Mouse (Mus musculus) myocyte (in vitro differentiated cells): Measurements from ENCODE around the gene Cdc6. TPM values are rescaled to one million over a fixed set of nuclear protein-coding genes. Genes with fewer than 3 reads are reported as not detected.
"Not testable (repeated sequence)": the region's sequence is repeated elsewhere in the genome, so short reads cannot be mapped to it uniquely, and the experiment has no call there.

Experiments used
- H3K27me3 ChIP-seq: one replicate; pipeline ENCODE4 v1.6.1; 2011; ENCODE audit not compliant: control insufficient read depth, insufficient read depth, insufficient read length
- H3K36me3 ChIP-seq: one replicate; pipeline ENCODE4 v1.6.1; 2011; ENCODE audit not compliant: control insufficient read depth, insufficient read depth
- H3K4me2 ChIP-seq: one replicate; pipeline ENCODE4 v1.6.1; 2011; ENCODE audit warnings: low read depth, control low read depth
- H3K4me3 ChIP-seq: one replicate; pipeline ENCODE4 v1.5.1; 2011; ENCODE audit warnings: mild to moderate bottlenecking, control low read depth, moderate library complexity
- H3K79me2 ChIP-seq: one replicate; pipeline ENCODE4 v1.6.1; 2011; ENCODE audit not compliant: control insufficient read depth, insufficient read depth
- H3ac ChIP-seq: one replicate; pipeline ENCODE4 v1.6.1; 2011; ENCODE audit not compliant: control insufficient read depth, insufficient read length
- CEBPB ChIP-seq: IDR thresholded peaks from 2 replicates; pipeline ENCODE4 v1.6.1; 2011; ENCODE audit warnings: mild to moderate bottlenecking, moderate library complexity; ENCODE audit not compliant: poor library complexity, insufficient read depth, severe bottlenecking
- E2F4 ChIP-seq: IDR thresholded peaks from one replicate; pipeline ENCODE4 v1.6.1; 2011; ENCODE audit warnings: mild to moderate bottlenecking, control low read depth, moderate library complexity; ENCODE audit not compliant: insufficient read depth
- MAX ChIP-seq: IDR thresholded peaks from one replicate; pipeline ENCODE4 v1.6.1; 2011; ENCODE audit warnings: low read depth, mild to moderate bottlenecking, control low read depth
- MYOD1 ChIP-seq, 3 experiments: IDR thresholded peaks; one replicate each; pipeline ENCODE4 v1.6.1; 2011; ENCODE audit warnings: control low read depth in 2 of 3, low read depth in 2 of 3, mild to moderate bottlenecking in 2 of 3, moderate library complexity in 1 of 3; ENCODE audit not compliant: insufficient read length in 2 of 3, control insufficient read depth in 1 of 3
- MYOG ChIP-seq, 3 experiments: IDR thresholded peaks; one replicate each; pipeline ENCODE4 v1.6.1; 2011; ENCODE audit warnings: control low read depth in 2 of 3, low read depth in 2 of 3, mild to moderate bottlenecking in 2 of 3; ENCODE audit not compliant: insufficient read length in 2 of 3, control insufficient read depth in 1 of 3, insufficient read depth in 1 of 3
- POLR2A ChIP-seq: IDR thresholded peaks from one replicate; pipeline ENCODE4 v1.6.1; 2011; ENCODE audit warnings: low read depth, mild to moderate bottlenecking, control low read depth, moderate library complexity; ENCODE audit not compliant: insufficient read length
- POLR2AphosphoS2 ChIP-seq: IDR thresholded peaks from one replicate; pipeline ENCODE4 v1.6.1; 2011; ENCODE audit warnings: low read depth, control low read depth; ENCODE audit not compliant: insufficient read length
- REST ChIP-seq: IDR thresholded peaks from one replicate; pipeline ENCODE4 v1.6.1; 2011; ENCODE audit warnings: mild to moderate bottlenecking, control low read depth, moderate library complexity; ENCODE audit not compliant: insufficient read depth, insufficient read length
- SRF ChIP-seq: IDR thresholded peaks from one replicate; pipeline ENCODE4 v1.6.1; 2011; ENCODE audit warnings: low read depth; ENCODE audit not compliant: control insufficient read depth, insufficient read length
- TCF12 ChIP-seq: IDR thresholded peaks from one replicate; pipeline ENCODE4 v1.6.1; 2011; ENCODE audit warnings: mild to moderate bottlenecking, control low read depth; ENCODE audit not compliant: poor library complexity, insufficient read depth, severe bottlenecking
- TCF3 ChIP-seq: IDR thresholded peaks from one replicate; pipeline ENCODE4 v1.6.1; 2011; ENCODE audit warnings: low read depth, control low read depth; ENCODE audit not compliant: insufficient read length
- USF1 ChIP-seq: IDR thresholded peaks from one replicate; pipeline ENCODE4 v1.6.1; 2011; ENCODE audit warnings: low read depth, mild to moderate bottlenecking, control low read depth, moderate library complexity
- polyA plus RNA-seq: library from polyadenylated mRNA; unstranded; fragments of >200 nt; fragmentation: generic; extraction: Trizol; gene quantifications from one replicate; pipeline ENCODE4 v1.2.1, GENCODE M21; 2012; ENCODE audit warnings: missing spikeins

Gene Cdc6
- polyA plus RNA-seq, 1 experiment = 2.6 TPM

DNA sequence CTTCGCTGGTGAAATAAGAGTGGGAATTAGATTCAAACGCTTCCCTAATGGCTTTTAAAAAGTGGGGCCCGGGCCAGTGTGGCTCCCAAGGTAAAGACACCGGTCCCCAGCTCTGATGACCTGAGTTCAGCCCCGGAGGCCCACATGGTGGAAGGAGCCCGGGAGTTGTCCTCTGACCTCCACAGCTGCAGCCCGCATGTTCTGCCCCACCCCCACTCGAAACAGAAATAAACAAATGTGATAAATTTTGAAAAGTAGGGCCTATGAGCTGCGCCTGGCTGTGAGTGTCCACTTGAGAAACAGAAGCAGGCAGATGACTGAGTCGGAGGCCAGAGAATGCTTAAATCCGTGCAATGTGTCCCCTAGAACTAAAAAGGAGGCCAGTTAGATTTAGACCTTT, 6.6 kb downstream of the Cdc6 start:
- Histone ChIP-seq H3K4me3 (no peak overlapping the region), H3K36me3 (peaks cover 5% of the 10 kb centered on the region)

DNA sequence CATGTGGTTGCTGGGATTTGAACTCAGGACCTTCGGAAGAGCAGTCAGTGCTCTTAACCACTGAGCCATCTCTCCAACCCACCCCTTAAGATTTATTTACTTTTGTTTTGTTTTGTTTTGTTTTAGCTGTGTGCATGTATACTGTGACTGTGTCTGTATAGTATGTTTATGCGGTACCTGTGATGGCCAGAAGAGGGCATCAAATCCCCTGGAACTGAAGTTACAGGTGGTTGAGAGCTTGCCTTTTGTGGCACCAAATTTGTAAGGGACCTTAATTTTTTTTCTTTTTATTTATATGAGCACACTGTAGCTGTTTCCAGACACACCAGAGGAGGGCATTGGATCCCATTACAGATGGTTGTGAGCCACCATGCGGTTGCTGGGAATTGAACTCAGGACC, 8.8 kb downstream of the Cdc6 start:
- H3K36me3 ChIP-seq, H3K79me2 ChIP-seq, H3K4me2 ChIP-seq, H3K27me3 ChIP-seq, H3K4me3 ChIP-seq, H3ac ChIP-seq: not testable (repeated sequence)

More for the DNA sequence above, 6.6 kb downstream of the Cdc6 start:
- Histone ChIP-seq H3K4me2 (no peak overlapping the region), H3K79me2 (peaks cover 4% of the 10 kb centered on the region), H3ac (no peak overlapping the region), H3K27me3 (no peaks in the 10 kb centered on the region)
- TF ChIP-seq MYOD1 (IDR thresholded peaks at IDR 0.05; ENCODE audit: control insufficient read depth in 1 of 3, insufficient read length in 2 of 3, low read depth in 2 of 3) (no peak), E2F4 (no peak), REST (no peak), USF1 (no peak), MYOG (IDR thresholded peaks at IDR 0.05; ENCODE audit: control insufficient read depth in 1 of 3, insufficient read depth in 1 of 3, insufficient read length in 2 of 3, low read depth in 2 of 3) (no peak), POLR2AphosphoS2 (no peak), TCF12 (no peak), TCF3 (no peak), MAX (no peak), POLR2A (no peak), SRF (no peak), CEBPB (no peak)

DNA sequence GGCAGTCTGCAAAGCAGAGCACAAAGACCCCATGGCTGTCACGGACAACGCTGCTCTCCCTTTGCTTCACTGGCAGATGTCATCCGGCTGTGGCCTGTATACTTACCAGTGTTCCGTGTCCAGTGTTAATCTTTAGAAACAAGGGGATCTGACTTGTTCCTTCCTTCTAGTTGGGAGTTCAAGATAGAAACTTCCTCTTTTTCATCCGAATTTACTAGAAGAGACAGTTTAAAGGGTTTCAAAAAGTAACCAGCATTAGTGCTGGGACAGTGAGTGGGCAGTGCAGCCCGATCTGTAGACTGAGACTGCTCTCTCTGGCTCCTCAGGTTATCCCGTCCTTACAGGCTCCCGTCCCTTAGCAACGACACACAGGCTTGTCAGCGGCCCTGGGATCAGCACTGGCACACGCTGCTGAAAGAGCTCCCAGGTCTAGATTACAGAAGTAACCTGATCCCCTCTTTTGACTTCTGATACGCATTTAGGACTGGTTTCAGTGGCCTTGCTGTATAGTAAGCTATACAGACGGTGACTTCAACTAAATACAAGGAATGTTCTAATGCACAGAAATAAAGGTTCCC, 9.9 kb downstream of the Cdc6 start:
- TF ChIP-seq POLR2A (no peak), CEBPB (no peak), TCF12 (no peak), TCF3 (no peak), USF1 (no peak), REST (no peak), SRF (no peak), E2F4 (no peak), MAX (no peak), MYOD1 (IDR thresholded peaks at IDR 0.05; ENCODE audit: control insufficient read depth in 1 of 3, insufficient read length in 2 of 3, low read depth in 2 of 3) (no peak), POLR2AphosphoS2 (no peak), MYOG (IDR thresholded peaks at IDR 0.05; ENCODE audit: control insufficient read depth in 1 of 3, insufficient read depth in 1 of 3, insufficient read length in 2 of 3, low read depth in 2 of 3) (no peak)
- Histone ChIP-seq H3K4me2 (no peak overlapping the region), H3K4me3 (no peak overlapping the region), H3K27me3 (no peaks in the 10 kb centered on the region), H3K79me2 (no peaks in the 10 kb centered on the region), H3K36me3 (peaks cover 5% of the 10 kb centered on the region), H3ac (no peak overlapping the region)

DNA sequence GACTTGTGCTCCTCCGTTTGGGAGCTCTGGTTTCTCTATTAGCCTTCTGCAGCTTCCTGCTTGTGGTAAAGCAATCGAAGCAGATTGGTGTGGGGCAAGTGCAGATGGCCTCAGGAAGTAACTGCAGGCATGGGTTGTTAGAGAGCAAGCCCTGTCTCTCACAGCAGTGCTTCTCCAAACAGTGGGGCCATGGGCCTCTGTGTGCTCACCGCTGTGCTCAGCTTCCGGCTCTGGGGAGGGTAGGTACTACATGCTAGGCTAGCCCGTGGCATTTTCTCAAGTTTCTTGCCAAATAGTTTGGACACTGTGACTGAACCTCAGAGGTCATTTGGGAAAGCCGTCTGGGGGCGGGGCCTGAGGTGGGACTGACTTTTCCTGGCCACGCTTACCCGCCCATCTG, 10.6 kb downstream of the Cdc6 start:
- no peak overlapping the region for H3K4me3 ChIP-seq
- H3K4me2 ChIP-seq = no peak overlapping the region
- H3K79me2 ChIP-seq = no peaks in the 10 kb centered on the region
- no peaks in the 10 kb centered on the region for H3K27me3 ChIP-seq
- H3ac ChIP-seq = no peak overlapping the region
- H3K36me3 ChIP-seq = no peaks in the 10 kb centered on the region
- TF ChIP-seq TCF3 (no peak), TCF12 (no peak), MYOG (IDR thresholded peaks at IDR 0.05; ENCODE audit: control insufficient read depth in 1 of 3, insufficient read depth in 1 of 3, insufficient read length in 2 of 3, low read depth in 2 of 3) (no peak), POLR2AphosphoS2 (no peak), E2F4 (no peak), REST (no peak)

DNA sequence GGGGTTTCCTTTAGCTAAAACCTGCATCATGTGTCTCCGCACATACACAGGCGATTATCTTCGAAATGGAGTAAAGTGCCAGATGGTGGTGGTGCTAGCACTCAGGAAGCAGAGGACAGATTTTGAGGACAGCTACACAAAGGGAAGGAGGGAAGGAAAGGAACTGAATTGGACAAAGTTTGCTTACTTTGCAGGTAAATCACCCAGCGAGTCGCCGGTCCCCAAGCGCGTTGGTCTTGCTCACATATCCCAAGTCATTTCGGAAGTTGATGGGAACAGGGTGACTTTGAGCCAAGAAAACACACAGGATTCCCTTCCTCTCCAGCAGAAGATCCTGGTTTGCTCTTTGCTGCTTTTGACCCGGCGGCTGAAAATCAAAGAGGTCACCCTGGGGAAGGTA, 11.4 kb downstream of the Cdc6 start:
- H3K36me3 ChIP-seq = no peaks in the 10 kb centered on the region

DNA sequence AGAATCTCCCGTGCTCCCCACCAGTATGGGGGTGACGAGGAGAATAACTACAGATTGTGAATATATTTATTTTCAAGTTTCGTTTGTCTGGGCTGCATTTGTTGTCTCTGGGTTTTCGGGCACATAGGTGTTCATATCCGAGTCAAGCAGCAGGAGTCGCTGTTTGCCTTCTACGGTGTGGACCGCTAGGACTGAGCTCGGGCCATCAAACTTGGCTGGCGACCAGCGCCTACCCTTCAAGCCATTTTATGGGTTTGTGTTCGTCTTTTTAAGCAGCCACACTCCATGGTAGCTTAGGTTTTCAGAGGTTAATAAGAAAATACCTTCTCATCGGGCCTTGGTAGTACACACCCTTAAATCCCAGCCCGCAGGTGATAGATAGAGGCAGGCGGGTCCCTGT, 14.2 kb downstream of the Cdc6 start:
- not testable (repeated sequence) for H3ac ChIP-seq, H3K4me2 ChIP-seq, H3K36me3 ChIP-seq, H3K79me2 ChIP-seq, H3K4me3 ChIP-seq, H3K27me3 ChIP-seq

More for the DNA sequence above, 11.4 kb downstream of the Cdc6 start:
- no peak for TF ChIP-seq MAX
- no peak for TF ChIP-seq SRF
- TF ChIP-seq E2F4 = no peak
- TF ChIP-seq TCF3 = no peak
- no peak for TF ChIP-seq CEBPB
- TF ChIP-seq MYOD1 (IDR thresholded peaks at IDR 0.05; ENCODE audit: control insufficient read depth in 1 of 3, insufficient read length in 2 of 3, low read depth in 2 of 3) = no peak
- TF ChIP-seq TCF12 = no peak
- Histone ChIP-seq H3ac (no peak overlapping the region), H3K4me2 (no peak overlapping the region), H3K4me3 (no peak overlapping the region), H3K79me2 (no peaks in the 10 kb centered on the region), H3K27me3 (no peaks in the 10 kb centered on the region)

DNA sequence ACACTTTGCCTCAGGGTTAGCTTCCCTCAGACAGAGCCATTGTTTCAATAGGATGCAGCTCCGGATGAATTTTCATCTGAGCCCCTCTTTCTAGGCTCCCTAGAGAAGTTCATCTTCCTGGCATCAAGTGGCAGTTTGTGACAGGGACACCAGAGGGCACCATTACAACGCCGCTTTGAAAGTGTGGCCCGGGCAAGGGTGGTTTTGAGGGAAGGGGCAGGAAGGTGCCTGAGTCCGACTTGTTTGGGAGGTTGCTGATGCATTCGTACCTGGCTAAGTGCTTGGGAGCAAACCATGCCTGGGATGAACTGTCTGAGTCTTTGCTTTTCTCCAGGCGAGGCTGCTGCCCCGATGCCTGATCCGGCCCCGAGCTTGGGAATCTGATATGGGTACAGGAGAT, 14.7 kb downstream of the Cdc6 start:
- not testable (repeated sequence) for H3K36me3 ChIP-seq, H3K79me2 ChIP-seq, H3ac ChIP-seq, H3K27me3 ChIP-seq, H3K4me2 ChIP-seq, H3K4me3 ChIP-seq

DNA sequence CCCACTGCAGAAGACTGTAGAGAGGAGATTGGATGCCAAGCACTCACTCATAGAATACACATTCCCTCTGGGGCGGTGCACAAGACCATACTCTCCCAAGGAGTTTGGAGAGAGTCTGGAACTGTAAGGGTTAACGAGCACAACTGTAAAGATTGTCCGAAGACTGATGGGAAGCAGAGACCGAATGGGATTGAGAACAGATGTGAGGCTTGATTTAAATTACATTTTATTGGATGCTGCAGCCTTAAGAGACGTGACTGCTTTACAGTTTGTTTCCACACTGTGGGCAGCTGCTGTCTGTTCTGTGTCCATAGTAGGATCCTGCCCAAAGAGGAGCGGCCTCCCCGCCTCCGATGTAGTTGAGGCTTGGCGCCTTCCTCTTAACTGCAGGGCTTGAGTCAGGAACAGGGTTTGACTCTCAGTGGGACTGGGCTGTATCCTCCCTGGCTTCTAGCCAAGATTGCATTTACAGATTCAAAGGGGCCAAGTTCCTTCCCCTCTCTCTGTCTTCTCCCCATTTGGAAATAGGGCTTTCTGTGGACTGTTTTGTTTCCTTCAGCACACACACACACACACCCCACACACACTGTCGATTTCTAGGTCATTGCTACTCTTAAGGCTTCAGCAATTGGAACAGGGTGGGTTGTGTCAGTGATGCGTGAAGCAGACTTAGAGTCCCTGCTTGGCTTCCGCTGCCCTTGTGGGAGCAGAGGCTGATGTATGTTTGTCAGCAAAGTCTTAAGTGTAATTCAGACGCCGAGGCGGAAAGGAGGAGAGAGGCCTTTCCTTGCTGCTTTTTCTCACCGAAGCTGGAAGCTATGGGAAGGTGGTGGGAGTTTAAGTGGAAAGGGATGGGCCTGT, 15.5 kb downstream of the Cdc6 start:
- not testable (repeated sequence) for H3K4me3 ChIP-seq, H3K36me3 ChIP-seq, H3ac ChIP-seq, H3K4me2 ChIP-seq, H3K27me3 ChIP-seq, H3K79me2 ChIP-seq
